Mouse (Mus musculus): ENCODE data around the gene Zscan20.
A peak's percentile ranks its signal among the peaks of the same experiment; 100 is the strongest.
"Not testable (repeated sequence)": the region's sequence is repeated elsewhere in the genome, so short reads cannot be mapped to it uniquely, and the experiment has no call there.

Zscan20 gene

GRCm38 (mm10) chr4:128621109-128621508, 11.2 kb upstream of the Zscan20 start:
- no peak for DNase-seq (ENCODE audit: low read depth, low spot score)
- no peaks in the 10 kb centered on the region for H3K36me3 ChIP-seq (ENCODE audit: control insufficient read depth, insufficient read depth, low read length, poor library complexity, severe bottlenecking)
- H3K27me3 ChIP-seq (ENCODE audit: control insufficient read depth, insufficient read depth, low read length, poor library complexity, severe bottlenecking) = no peaks in the 10 kb centered on the region

- no peak for DNase-seq (ENCODE audit: low read depth, low spot score)
- no peaks in the 10 kb centered on the region for H3K36me3 ChIP-seq (ENCODE audit: control insufficient read depth, insufficient read depth, low read length, poor library complexity, severe bottlenecking)
These were observed 10.7 kb upstream of the Zscan20 start for GRCm38 (mm10) chr4:128620572-128620971.

GRCm38 (mm10) chr4:128618963-128619362, 9.1 kb upstream of the Zscan20 start:
- Histone ChIP-seq H3K27me3 (ENCODE audit: control insufficient read depth, insufficient read depth, low read length, poor library complexity, severe bottlenecking) (no peaks in the 10 kb centered on the region), H3K36me3 (ENCODE audit: control insufficient read depth, insufficient read depth, low read length, poor library complexity, severe bottlenecking) (no peaks in the 10 kb centered on the region)
- DNase-seq (ENCODE audit: low read depth, low spot score) = peak; percentile 24

More at GRCm38 (mm10) chr4:128620572-128620971, 10.7 kb upstream of the Zscan20 start:
- H3K27me3 ChIP-seq (ENCODE audit: control insufficient read depth, insufficient read depth, low read length, poor library complexity, severe bottlenecking) = no peaks in the 10 kb centered on the region

GRCm38 (mm10) chr4:128618246-128618911, 8.5 kb upstream of the Zscan20 start, which contains the start of gene Tlr12:
Gene Tlr12, minus strand, starts transcription at chr4:128618619.
- no peaks in the 10 kb centered on the region for H3K27me3 ChIP-seq (ENCODE audit: control insufficient read depth, insufficient read depth, low read length, poor library complexity, severe bottlenecking)
- no peaks in the 10 kb centered on the region for H3K36me3 ChIP-seq (ENCODE audit: control insufficient read depth, insufficient read depth, low read length, poor library complexity, severe bottlenecking)
- DNase-seq (ENCODE audit: low read depth, low spot score) = peak; percentile 49

GRCm38 (mm10) chr4:128617363-128618120, 7.6 kb upstream of the Zscan20 start:
- Histone ChIP-seq H3K36me3 (ENCODE audit: control insufficient read depth, insufficient read depth, low read length, poor library complexity, severe bottlenecking) (no peaks in the 10 kb centered on the region), H3K27me3 (ENCODE audit: control insufficient read depth, insufficient read depth, low read length, poor library complexity, severe bottlenecking) (no peaks in the 10 kb centered on the region)
- no peak for DNase-seq (ENCODE audit: low read depth, low spot score)

- no peaks in the 10 kb centered on the region for H3K36me3 ChIP-seq (ENCODE audit: control insufficient read depth, insufficient read depth, low read length, poor library complexity, severe bottlenecking)
- H3K27me3 ChIP-seq (ENCODE audit: control insufficient read depth, insufficient read depth, low read length, poor library complexity, severe bottlenecking) = no peaks in the 10 kb centered on the region
- DNase-seq (ENCODE audit: low read depth, low spot score) = peak; percentile 41
These were observed 5.9 kb upstream of the Zscan20 start for GRCm38 (mm10) chr4:128615761-128616160.

- H3K36me3 ChIP-seq (ENCODE audit: control insufficient read depth, insufficient read depth, low read length, poor library complexity, severe bottlenecking) = no peaks in the 10 kb centered on the region
- no peaks in the 10 kb centered on the region for H3K27me3 ChIP-seq (ENCODE audit: control insufficient read depth, insufficient read depth, low read length, poor library complexity, severe bottlenecking)
- DNase-seq (ENCODE audit: low read depth, low spot score) = peak; percentile 81
These were observed 3.4 kb upstream of the Zscan20 start for GRCm38 (mm10) chr4:128613326-128613725.

- DNase-seq (ENCODE audit: low read depth, low spot score); H3K27me3 ChIP-seq (ENCODE audit: control insufficient read depth, insufficient read depth, low read length, poor library complexity, severe bottlenecking); H3K36me3 ChIP-seq (ENCODE audit: control insufficient read depth, insufficient read depth, low read length, poor library complexity, severe bottlenecking): not testable (repeated sequence)
These were observed 1.8 kb upstream of the Zscan20 start for GRCm38 (mm10) chr4:128611726-128612125.

GRCm38 (mm10) chr4:128610706-128611105, 808 bp upstream of the Zscan20 start:
- DNase-seq (ENCODE audit: low read depth, low spot score) = no peak
- Histone ChIP-seq H3K36me3 (ENCODE audit: control insufficient read depth, insufficient read depth, low read length, poor library complexity, severe bottlenecking) (no peaks in the 10 kb centered on the region), H3K27me3 (ENCODE audit: control insufficient read depth, insufficient read depth, low read length, poor library complexity, severe bottlenecking) (no peaks in the 10 kb centered on the region)

GRCm38 (mm10) chr4:128609276-128609924, 498 bp downstream of the Zscan20 start:
- DNase-seq (ENCODE audit: low read depth, low spot score) = peak; percentile 25
- Histone ChIP-seq H3K27me3 (ENCODE audit: control insufficient read depth, insufficient read depth, low read length, poor library complexity, severe bottlenecking) (no peaks in the 10 kb centered on the region), H3K36me3 (ENCODE audit: control insufficient read depth, insufficient read depth, low read length, poor library complexity, severe bottlenecking) (no peaks in the 10 kb centered on the region; the same call in 1 of the 2 replicates)

- peaks cover 3% of the 10 kb centered on the region; the same call in 1 of the 2 replicates for H3K36me3 ChIP-seq (ENCODE audit: control insufficient read depth, insufficient read depth, low read length, poor library complexity, severe bottlenecking)
- no peaks in the 10 kb centered on the region for H3K27me3 ChIP-seq (ENCODE audit: control insufficient read depth, insufficient read depth, low read length, poor library complexity, severe bottlenecking)
- no peak for DNase-seq (ENCODE audit: low read depth, low spot score)
These were observed 2.2 kb downstream of the Zscan20 start for GRCm38 (mm10) chr4:128607661-128608060.

GRCm38 (mm10) chr4:128606586-128606985, 3.3 kb downstream of the Zscan20 start:
- no peak for DNase-seq (ENCODE audit: low read depth, low spot score)
- H3K36me3 ChIP-seq (ENCODE audit: control insufficient read depth, insufficient read depth, low read length, poor library complexity, severe bottlenecking) = peaks cover 3% of the 10 kb centered on the region; the same call in 1 of the 2 replicates
- H3K27me3 ChIP-seq (ENCODE audit: control insufficient read depth, insufficient read depth, low read length, poor library complexity, severe bottlenecking) = no peaks in the 10 kb centered on the region

- Histone ChIP-seq H3K36me3 (ENCODE audit: control insufficient read depth, insufficient read depth, low read length, poor library complexity, severe bottlenecking) (no peaks in the 10 kb centered on the region; the same call in 1 of the 2 replicates), H3K27me3 (ENCODE audit: control insufficient read depth, insufficient read depth, low read length, poor library complexity, severe bottlenecking) (no peaks in the 10 kb centered on the region)
- DNase-seq (ENCODE audit: low read depth, low spot score) = no peak
These were observed 11.9 kb downstream of the Zscan20 start for GRCm38 (mm10) chr4:128597801-128598560.

- Histone ChIP-seq H3K36me3 (ENCODE audit: control insufficient read depth, insufficient read depth, low read length, poor library complexity, severe bottlenecking) (peaks cover 3% of the 10 kb centered on the region), H3K27me3 (ENCODE audit: control insufficient read depth, insufficient read depth, low read length, poor library complexity, severe bottlenecking) (no peaks in the 10 kb centered on the region)
- peak; percentile 62 for DNase-seq (ENCODE audit: low read depth, low spot score)
These were observed 15.8 kb downstream of the Zscan20 start for GRCm38 (mm10) chr4:128594062-128594461.
